Mouse (Mus musculus) layer of hippocampus, adult 18-20 months (tissue): ENCODE measurements around the gene Sh3bgrl. TPM values are rescaled to one million over a fixed set of nuclear protein-coding genes. Genes with fewer than 3 reads are reported as not detected.

Experiments used
- DNase-seq, 2 experiments: peaks; one replicate each; pipeline ENCODE4 v3.0.0; 2022; ENCODE audit warnings: low spot score in 2 of 2
- total RNA-seq, 2 experiments: library from RNA; stranded (reverse); gene quantifications; 2 replicates each; pipeline ENCODE4 v1.2.3; 2021

Sh3bgrl gene
- total RNA-seq, 2 experiments from 2014 or later = 73.8 to 81.1 TPM

- DNase-seq = no peak
Observed at GRCm38 (mm10) chrX:109130066-109130465, 34.9 kb downstream of the Sh3bgrl start.

- no peak for DNase-seq
Observed at GRCm38 (mm10) chrX:109131834-109132233, 36.7 kb downstream of the Sh3bgrl start.

GRCm38 (mm10) chrX:109132463-109132862, 37.3 kb downstream of the Sh3bgrl start:
- DNase-seq = no peak

- no peak for DNase-seq
Observed at GRCm38 (mm10) chrX:109133500-109133899, 38.3 kb downstream of the Sh3bgrl start.

GRCm38 (mm10) chrX:109136306-109136705, 41.1 kb downstream of the Sh3bgrl start:
- no peak for DNase-seq

GRCm38 (mm10) chrX:109136820-109137219, 41.7 kb downstream of the Sh3bgrl start:
- no peak for DNase-seq

GRCm38 (mm10) chrX:109137295-109137694, 42.1 kb downstream of the Sh3bgrl start:
- no peak for DNase-seq

GRCm38 (mm10) chrX:109141337-109141870, 46.2 kb downstream of the Sh3bgrl start:
- DNase-seq = no peak

GRCm38 (mm10) chrX:109142281-109142680, 47.1 kb downstream of the Sh3bgrl start:
- no peak for DNase-seq

- no peak for DNase-seq
Observed at GRCm38 (mm10) chrX:109145779-109146178, 50.6 kb downstream of the Sh3bgrl start.

- no peak for DNase-seq
Observed at GRCm38 (mm10) chrX:109147108-109147507, 51.9 kb downstream of the Sh3bgrl start.

GRCm38 (mm10) chrX:109151228-109151627, 56.1 kb downstream of the Sh3bgrl start:
- DNase-seq = no peak

- no peak for DNase-seq
Observed at GRCm38 (mm10) chrX:109160326-109160725, 65.2 kb downstream of the Sh3bgrl start.

GRCm38 (mm10) chrX:109160901-109161300, 65.7 kb downstream of the Sh3bgrl start:
- DNase-seq = no peak

GRCm38 (mm10) chrX:109175038-109175437, 79.9 kb downstream of the Sh3bgrl start:
- DNase-seq = no peak

GRCm38 (mm10) chrX:109175470-109175869, 80.3 kb downstream of the Sh3bgrl start:
- no peak for DNase-seq

- DNase-seq = no peak
Observed at GRCm38 (mm10) chrX:109184706-109185478, 89.7 kb downstream of the Sh3bgrl start.

GRCm38 (mm10) chrX:109189607-109190006, 94.4 kb downstream of the Sh3bgrl start:
- DNase-seq = no peak

- no peak for DNase-seq
Observed at GRCm38 (mm10) chrX:109190969-109191368, 95.8 kb downstream of the Sh3bgrl start.

- DNase-seq = no peak
Observed at GRCm38 (mm10) chrX:109191436-109191835, 96.3 kb downstream of the Sh3bgrl start.

GRCm38 (mm10) chrX:109196468-109196867, 101.3 kb downstream of the Sh3bgrl start, which contains the start of gene Gm6377:
Gene Gm6377 (plus strand): TSS chrX:109196756.
- DNase-seq = no peak

- no peak for DNase-seq
Observed at GRCm38 (mm10) chrX:109207843-109208242, 112.7 kb downstream of the Sh3bgrl start.

- DNase-seq = no peak
Observed at GRCm38 (mm10) chrX:109228720-109229119, 133.6 kb downstream of the Sh3bgrl start.
